Mouse (Mus musculus) limb, embryonic 15.5 days (tissue): Measurements from ENCODE around the gene Gdf3. TPM values are rescaled to one million over a fixed set of nuclear protein-coding genes. Genes with fewer than 3 reads are reported as not detected.
A peak's percentile ranks its signal among the peaks of the same experiment; 100 is the strongest.
"Not testable (repeated sequence)": the region's sequence is repeated elsewhere in the genome, so short reads cannot be mapped to it uniquely, and the experiment has no call there.

ENCODE experiments used
- ATAC-seq: fragments of 200-750 bp; cut with Nextera tagmentation; 2 replicates; pipeline ENCODE4 v1.8.0; 2017; ENCODE audit warnings: low read depth, moderate TSS enrichment; ENCODE audit not compliant: insufficient number of reproducible peaks, low FRiP score, low TSS enrichment
- H3K27ac ChIP-seq: fragments of 300-500 bp; sonication (generic); 2 replicates; pipeline ENCODE4 v1.5.1; 2015; ENCODE audit warnings: moderate library complexity, mild to moderate bottlenecking, inconsistent platforms
- H3K27me3 ChIP-seq: fragments of 300-500 bp; sonication (generic); 2 replicates; pipeline ENCODE4 v1.6.1; 2015; ENCODE audit warnings: inconsistent platforms
- H3K36me3 ChIP-seq: fragments of 300-500 bp; sonication (generic); 2 replicates; pipeline ENCODE4 v1.6.1; 2015; ENCODE audit warnings: inconsistent platforms
- H3K4me1 ChIP-seq: fragments of 300-500 bp; sonication (generic); 2 replicates; pipeline ENCODE4 v1.6.1; 2015; ENCODE audit warnings: inconsistent platforms
- H3K4me2 ChIP-seq: fragments of 300-500 bp; sonication (generic); 2 replicates; pipeline ENCODE4 v1.6.1; 2015; ENCODE audit warnings: mild to moderate bottlenecking, inconsistent platforms
- H3K4me3 ChIP-seq: fragments of 300-500 bp; sonication (generic); 2 replicates; pipeline ENCODE4 v1.5.1; 2015; ENCODE audit warnings: mild to moderate bottlenecking, inconsistent platforms
- H3K9ac ChIP-seq: fragments of 300-500 bp; sonication (generic); 2 replicates; pipeline ENCODE4 v1.6.1; 2015; ENCODE audit warnings: inconsistent platforms
- H3K9me3 ChIP-seq: fragments of 300-500 bp; sonication (generic); 2 replicates; pipeline ENCODE4 v1.6.1; 2016; ENCODE audit warnings: inconsistent platforms
- WGBS: fragments of 180-500 bp; shearing (Covaris S2); methylation state at CpG from one replicate; pipeline ENCODE4 v1.1.7; 2015; 5-methylcytosine and 5-hydroxymethylcytosine counted together
- polyA plus RNA-seq: library from polyadenylated mRNA; unstranded; fragments of >200 nt; fragmentation: Nextera tagmentation; extraction: Ambion mirVana; gene quantifications from 2 replicates; pipeline ENCODE4 v1.2.1, GENCODE M21; 2015

The Gdf3 gene
- 0.24 and 0.27 TPM in 2 replicates for polyA plus RNA-seq

DNA sequence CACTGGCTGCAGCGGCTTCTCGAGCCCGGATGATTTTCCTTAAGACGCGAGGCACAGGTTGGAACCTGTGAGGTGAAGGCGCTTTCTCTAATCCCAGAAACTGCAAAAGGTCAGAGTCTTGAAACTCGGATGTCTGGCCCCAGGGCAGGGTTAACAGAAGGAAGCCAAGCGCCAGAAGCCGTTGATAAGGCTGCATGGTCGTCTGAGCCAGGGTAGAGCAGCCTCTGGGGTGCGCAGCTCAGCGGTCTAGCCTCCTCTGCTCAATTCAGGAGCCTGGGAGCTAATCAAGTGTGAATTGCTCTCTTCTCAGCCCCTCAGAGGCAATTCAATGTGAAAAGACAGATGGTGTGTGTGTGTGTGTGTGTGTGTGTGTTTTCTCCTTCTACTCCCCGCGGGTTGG, at the start of gene Gdf3:
Gene Gdf3, minus strand, starts transcription at position 317 of the 400 bp plus-strand sequence.
- Histone ChIP-seq H3K4me2 (no peak within 1 kb of the TSS), H3K27me3 (no peaks in the 10 kb centered on the region), H3K4me3 (no peak within 1 kb of the TSS), H3K27ac (no peak within 1 kb of the TSS), H3K4me1 (no peaks in the 10 kb centered on the region), H3K9ac (no peak within 1 kb of the TSS), H3K9me3 (no peaks in the 10 kb centered on the region), H3K36me3 (no peaks in the 10 kb centered on the region)
- no peak for ATAC-seq
- WGBS: 54% methylated on average over 14 of the region's 14 CpGs

DNA sequence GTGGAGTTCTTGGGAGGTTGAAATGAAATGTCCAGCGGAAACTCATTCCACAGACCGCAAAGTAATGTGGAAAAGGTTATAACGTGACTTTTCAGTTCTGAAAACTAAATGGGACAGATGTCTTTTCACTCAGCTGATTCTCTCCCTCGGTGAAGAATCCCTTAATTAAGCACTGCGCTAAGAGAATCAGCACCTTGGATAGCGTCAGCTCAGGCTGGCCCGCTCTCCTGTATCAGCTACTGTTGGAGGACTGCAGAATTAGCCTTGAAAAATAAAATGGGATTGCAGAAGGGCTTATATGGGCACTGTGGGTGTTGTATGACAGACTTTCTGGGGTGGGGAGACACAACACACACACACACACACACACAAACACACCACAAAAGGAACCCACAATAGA, 49.7 kb upstream of the Gdf3 start:
- Histone ChIP-seq H3K9me3 (no peaks in the 10 kb centered on the region), H3K36me3 (no peaks in the 10 kb centered on the region), H3K27me3 (peaks cover 11% of the 10 kb centered on the region), H3K27ac (no peak overlapping the region), H3K4me1 (no peaks in the 10 kb centered on the region), H3K9ac (no peak overlapping the region), H3K4me2 (no peak overlapping the region), H3K4me3 (no peak overlapping the region)
- 14% methylated on average over 7 of the region's 7 CpGs for WGBS
- ATAC-seq: no peak

GRCm38 (mm10) chr6:122657630-122658029, 47.7 kb upstream of the Gdf3 start:
- ATAC-seq: no peak
- Histone ChIP-seq H3K9me3 (no peaks in the 10 kb centered on the region), H3K36me3 (no peaks in the 10 kb centered on the region), H3K4me3 (no peak overlapping the region), H3K4me2 (no peak overlapping the region), H3K9ac (no peak overlapping the region), H3K4me1 (no peaks in the 10 kb centered on the region), H3K27ac (no peak overlapping the region), H3K27me3 (peaks cover 2% of the 10 kb centered on the region)
- 78% methylated on average over 5 of the region's 5 CpGs for WGBS

DNA sequence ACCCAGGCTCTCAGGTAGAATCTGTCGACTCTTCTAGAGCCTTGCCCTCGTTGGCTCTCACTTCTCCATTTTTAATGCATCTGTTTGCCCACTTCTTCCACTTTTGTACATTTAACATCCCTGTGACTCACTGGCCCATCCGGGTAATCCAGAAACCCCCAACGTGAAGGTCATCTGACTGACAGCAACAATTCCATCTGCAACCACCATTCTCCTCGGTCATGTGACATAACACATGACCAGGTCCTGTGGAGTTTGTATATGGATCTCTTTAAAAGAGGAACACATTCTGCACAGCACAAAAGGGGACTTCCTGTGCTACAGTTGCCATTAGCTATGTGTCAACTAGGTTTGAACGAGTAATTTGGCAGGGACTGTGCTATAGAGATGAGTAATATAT, 44.4 kb upstream of the Gdf3 start:
- Histone ChIP-seq H3K4me1 (no peaks in the 10 kb centered on the region), H3K9me3 (no peaks in the 10 kb centered on the region), H3K36me3 (no peaks in the 10 kb centered on the region), H3K27ac (no peak overlapping the region), H3K4me3 (no peak overlapping the region), H3K4me2 (no peak overlapping the region), H3K27me3 (no peaks in the 10 kb centered on the region), H3K9ac (no peak overlapping the region)
- no peak for ATAC-seq
- 76% methylated on average over 6 of the region's 6 CpGs for WGBS

DNA sequence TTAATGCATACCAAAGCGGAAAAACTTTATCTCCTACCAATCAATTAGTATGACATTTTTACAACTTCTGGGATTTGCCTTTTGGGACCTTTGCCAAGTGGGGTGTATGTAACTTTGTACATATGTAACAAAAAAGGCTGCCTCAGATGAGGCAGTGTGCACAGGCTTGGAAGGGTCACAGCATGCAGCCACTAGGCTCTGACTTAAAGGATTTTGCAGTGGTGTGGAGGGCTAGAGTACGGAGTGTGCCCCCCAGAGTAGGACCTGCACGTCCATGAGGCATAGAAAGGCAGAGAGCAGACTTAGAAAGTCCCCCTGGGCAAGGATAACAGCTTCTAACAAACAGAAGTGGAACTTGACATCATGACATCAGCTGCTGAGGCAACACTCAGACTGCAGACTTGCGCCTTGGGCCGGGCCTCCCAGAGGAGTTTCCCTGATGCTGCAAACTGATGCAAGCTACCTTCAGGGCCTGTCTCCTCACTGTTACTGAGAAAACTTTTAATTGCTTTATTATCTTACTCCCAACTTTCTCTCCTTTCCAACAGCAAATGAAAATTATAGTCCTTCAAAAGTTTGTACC, 40.6 kb upstream of the Gdf3 start:
- no peak for ATAC-seq
- Histone ChIP-seq H3K4me2 (no peak overlapping the region), H3K4me1 (no peaks in the 10 kb centered on the region), H3K36me3 (no peaks in the 10 kb centered on the region), H3K9me3 (no peaks in the 10 kb centered on the region), H3K9ac (no peak overlapping the region), H3K4me3 (no peak overlapping the region), H3K27ac (no peak overlapping the region), H3K27me3 (no peaks in the 10 kb centered on the region)
- 59% methylated on average over 5 of the region's 5 CpGs for WGBS

- H3K9ac ChIP-seq: no peak overlapping the region
- no peak for ATAC-seq
- no peaks in the 10 kb centered on the region for H3K9me3 ChIP-seq
- H3K36me3 ChIP-seq: no peaks in the 10 kb centered on the region
- no peak overlapping the region for H3K27ac ChIP-seq
- 81% methylated on average over 3 of the region's 3 CpGs for WGBS
- H3K4me2 ChIP-seq: no peak overlapping the region
- no peaks in the 10 kb centered on the region for H3K4me1 ChIP-seq
- H3K4me3 ChIP-seq: no peak overlapping the region
- H3K27me3 ChIP-seq: no peaks in the 10 kb centered on the region
Observed at GRCm38 (mm10) chr6:122649903-122650302, 40.0 kb upstream of the Gdf3 start.

DNA sequence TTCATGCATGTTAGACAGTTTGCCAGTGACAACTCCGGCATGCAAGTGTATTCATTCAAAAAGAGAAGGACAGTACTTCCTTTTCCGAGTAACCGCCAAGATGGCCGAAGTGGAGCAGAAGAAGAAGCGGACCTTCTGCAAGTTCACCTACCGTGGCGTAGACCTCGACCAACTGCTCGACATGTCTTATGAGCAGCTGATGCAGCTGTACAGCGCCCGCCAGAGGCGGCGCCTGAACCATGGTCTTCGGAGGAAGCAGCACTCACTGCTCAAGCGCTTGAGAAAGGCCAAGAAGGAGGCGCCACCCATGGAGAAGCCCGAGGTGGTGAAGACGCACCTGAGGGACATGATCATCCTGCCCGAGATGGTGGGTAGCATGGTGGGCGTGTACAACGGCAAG, 34.3 kb upstream of the Gdf3 start:
- not testable (repeated sequence) for H3K9ac ChIP-seq, H3K4me2 ChIP-seq, H3K27me3 ChIP-seq, H3K36me3 ChIP-seq, H3K27ac ChIP-seq, ATAC-seq, H3K9me3 ChIP-seq, H3K4me1 ChIP-seq, H3K4me3 ChIP-seq
- 92% methylated on average over 21 of the region's 21 CpGs for WGBS

- H3K36me3 ChIP-seq, H3K27me3 ChIP-seq, H3K4me2 ChIP-seq, H3K27ac ChIP-seq, ATAC-seq, H3K4me1 ChIP-seq, H3K4me3 ChIP-seq, H3K9me3 ChIP-seq, H3K9ac ChIP-seq: not testable (repeated sequence)
- WGBS: 63% methylated on average over 4 of the region's 4 CpGs
Observed at GRCm38 (mm10) chr6:122637566-122637965, 27.7 kb upstream of the Gdf3 start.

GRCm38 (mm10) chr6:122636666-122637065, 26.8 kb upstream of the Gdf3 start:
- WGBS: 76% methylated on average over 3 of the region's 3 CpGs
- Histone ChIP-seq H3K4me1 (no peaks in the 10 kb centered on the region), H3K36me3 (no peaks in the 10 kb centered on the region), H3K4me3 (no peak overlapping the region), H3K9ac (no peak overlapping the region), H3K27me3 (no peaks in the 10 kb centered on the region), H3K9me3 (no peaks in the 10 kb centered on the region), H3K27ac (no peak overlapping the region), H3K4me2 (no peak overlapping the region)
- ATAC-seq: no peak

DNA sequence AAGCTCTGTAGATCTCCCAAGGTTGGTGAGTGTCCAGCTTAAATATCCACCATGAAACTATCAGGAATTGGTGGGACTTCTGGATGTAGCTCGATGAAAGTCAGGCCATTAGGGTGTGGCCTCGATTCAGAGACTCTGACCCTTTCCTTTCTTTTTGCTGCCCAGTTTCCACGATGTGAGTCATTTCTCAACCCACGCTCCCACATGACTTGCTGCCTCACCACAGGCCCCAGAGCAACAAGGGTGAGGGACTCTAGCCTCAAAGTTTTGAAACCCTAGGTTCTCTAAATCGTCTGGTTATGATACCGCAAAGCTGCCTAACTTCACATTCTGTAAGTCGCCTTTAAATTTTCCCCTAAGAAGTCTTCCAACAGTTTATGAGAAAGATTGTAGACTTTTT, 25.4 kb upstream of the Gdf3 start:
- H3K9ac ChIP-seq: no peak overlapping the region
- no peaks in the 10 kb centered on the region for H3K36me3 ChIP-seq
- 84% methylated on average over 7 of the region's 7 CpGs for WGBS
- no peak for ATAC-seq
- no peaks in the 10 kb centered on the region for H3K4me1 ChIP-seq
- H3K27ac ChIP-seq: no peak overlapping the region
- no peak overlapping the region for H3K4me3 ChIP-seq
- H3K9me3 ChIP-seq: no peaks in the 10 kb centered on the region
- H3K4me2 ChIP-seq: no peak overlapping the region
- H3K27me3 ChIP-seq: no peaks in the 10 kb centered on the region

DNA sequence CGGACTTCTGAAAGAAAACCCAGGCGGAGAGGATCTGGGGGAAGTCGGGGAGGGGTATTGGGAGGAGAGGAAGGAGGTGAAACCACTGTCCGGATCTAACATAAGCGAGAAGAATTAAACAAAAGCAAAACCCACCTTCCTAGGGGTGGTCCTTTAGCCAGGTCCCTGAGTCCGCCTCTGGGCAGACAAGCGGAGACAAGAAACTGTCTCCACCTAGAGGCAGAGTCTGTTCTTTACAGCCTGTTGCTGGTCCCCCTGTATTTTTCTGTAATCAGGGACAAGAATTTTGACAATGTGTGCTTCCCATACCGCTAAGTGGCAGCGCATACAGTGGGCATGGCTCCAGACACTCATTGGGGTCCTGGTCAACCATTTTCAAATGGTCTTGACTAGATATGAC, 23.5 kb upstream of the Gdf3 start:
- no peak for ATAC-seq
- no peak overlapping the region for H3K4me3 ChIP-seq
- H3K9ac ChIP-seq: no peak overlapping the region
- H3K27ac ChIP-seq: no peak overlapping the region
- no peak overlapping the region for H3K4me2 ChIP-seq
- H3K9me3 ChIP-seq: no peaks in the 10 kb centered on the region
- H3K27me3 ChIP-seq: no peaks in the 10 kb centered on the region
- 44% methylated on average over 9 of the region's 9 CpGs for WGBS
- no peaks in the 10 kb centered on the region for H3K4me1 ChIP-seq
- H3K36me3 ChIP-seq: no peaks in the 10 kb centered on the region

DNA sequence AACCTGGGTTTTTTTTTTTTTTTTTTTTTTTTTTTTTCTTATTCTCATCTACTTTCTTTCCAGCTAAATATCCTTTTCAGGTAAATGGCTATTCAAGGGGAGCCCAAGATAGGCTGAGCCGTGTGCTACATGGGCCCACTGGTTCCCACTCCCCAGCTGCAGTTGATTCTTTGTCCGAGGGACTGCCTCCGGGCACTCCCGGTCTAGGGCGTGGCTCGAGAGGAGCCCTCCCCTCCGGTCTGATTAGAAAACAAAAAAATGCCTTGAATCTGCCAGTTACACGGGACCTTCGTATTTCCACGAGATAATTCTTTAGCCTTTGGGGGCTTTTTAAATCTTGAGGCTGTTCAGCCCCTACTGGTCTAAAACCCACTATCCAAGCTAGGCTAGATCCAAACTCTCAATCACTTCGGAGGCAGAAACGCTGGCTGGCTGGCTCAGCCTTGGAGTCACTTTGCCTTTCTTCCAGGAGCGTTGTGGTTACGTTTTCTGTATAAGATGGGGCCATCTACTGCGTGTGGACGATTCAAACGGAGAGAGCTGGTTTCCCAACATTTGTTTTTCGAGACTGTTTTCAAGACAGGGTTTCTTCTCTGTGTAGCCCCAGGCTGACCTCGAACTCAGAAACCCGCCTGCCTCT, 17.7 kb upstream of the Gdf3 start:
- no peaks in the 10 kb centered on the region for H3K4me1 ChIP-seq
- no peaks in the 10 kb centered on the region for H3K9me3 ChIP-seq
- WGBS: 30% methylated on average over 20 of the region's 20 CpGs
- no peak for ATAC-seq
- H3K9ac ChIP-seq: no peak overlapping the region
- no peak overlapping the region for H3K27ac ChIP-seq
- H3K27me3 ChIP-seq: peaks cover 2% of the 10 kb centered on the region; the same call in 1 of the 2 replicates
- peak overlapping the region; percentile 14 for H3K4me3 ChIP-seq
- no peaks in the 10 kb centered on the region for H3K36me3 ChIP-seq
- H3K4me2 ChIP-seq: peak overlapping the region; percentile 25; the same call in 1 of the 2 replicates

GRCm38 (mm10) chr6:122626110-122626509, 16.2 kb upstream of the Gdf3 start, which contains the start of gene Dppa3:
Gene Dppa3 (plus strand): TSS chr6:122626410.
- ATAC-seq: no peak
- no peaks in the 10 kb centered on the region for H3K4me1 ChIP-seq
- H3K4me2 ChIP-seq: no peak within 1 kb of the TSS
- no peaks in the 10 kb centered on the region for H3K9me3 ChIP-seq
- peaks cover 2% of the 10 kb centered on the region; the same call in 1 of the 2 replicates for H3K27me3 ChIP-seq
- 80% methylated on average over 8 of the region's 8 CpGs for WGBS
- no peaks in the 10 kb centered on the region for H3K36me3 ChIP-seq
- no peak within 1 kb of the TSS for H3K9ac ChIP-seq
- H3K27ac ChIP-seq: no peak within 1 kb of the TSS
- H3K4me3 ChIP-seq: no peak within 1 kb of the TSS
